Mouse (Mus musculus) limb, embryonic 10.5 days (tissue): Measurements from ENCODE around the gene Cfap57. TPM values are rescaled to one million over a fixed set of nuclear protein-coding genes. Genes with fewer than 3 reads are reported as not detected.

ENCODE experiments used
- DNase-seq: peaks from one replicate; pipeline ENCODE4 v3.0.0-alpha.2; 2017; ENCODE audit warnings: low spot score
- H3K27ac ChIP-seq: fragments of 300-500 bp; sonication (generic); 2 replicates; pipeline ENCODE4 v1.5.1; 2016; ENCODE audit warnings: mild to moderate bottlenecking
- H3K27me3 ChIP-seq: fragments of 300-500 bp; sonication (generic); 2 replicates; pipeline ENCODE4 v1.6.1; 2016; ENCODE audit warnings: low read depth, mild to moderate bottlenecking; ENCODE audit not compliant: poor library complexity, severe bottlenecking
- H3K36me3 ChIP-seq: fragments of 300-500 bp; sonication (generic); 2 replicates; pipeline ENCODE4 v1.6.1; 2016; ENCODE audit warnings: mild to moderate bottlenecking, moderate library complexity
- H3K4me1 ChIP-seq: fragments of 300-500 bp; sonication (generic); 2 replicates; pipeline ENCODE4 v1.6.1; 2016
- H3K4me3 ChIP-seq: fragments of 300-500 bp; sonication (generic); 2 replicates; pipeline ENCODE4 v1.5.1; 2016; ENCODE audit warnings: mild to moderate bottlenecking, moderate library complexity
- H3K9me3 ChIP-seq: fragments of 300-500 bp; sonication (generic); replicated peaks from 2 replicates; pipeline ENCODE4 v1.6.1; 2016; ENCODE audit warnings: mild to moderate bottlenecking
- WGBS: fragments of 180-500 bp; shearing (Covaris S2); methylation state at CpG from one replicate; pipeline ENCODE4 v1.1.7; 2016; 5-methylcytosine and 5-hydroxymethylcytosine counted together
- polyA plus RNA-seq: library from polyadenylated mRNA; unstranded; fragments of >200 nt; fragmentation: Nextera tagmentation; extraction: Ambion mirVana; gene quantifications from 2 replicates; pipeline ENCODE4 v1.2.1, GENCODE M21; 2016

Cfap57 gene
- polyA plus RNA-seq, 1 experiment from 2014 or later = 0.36 TPM

DNA sequence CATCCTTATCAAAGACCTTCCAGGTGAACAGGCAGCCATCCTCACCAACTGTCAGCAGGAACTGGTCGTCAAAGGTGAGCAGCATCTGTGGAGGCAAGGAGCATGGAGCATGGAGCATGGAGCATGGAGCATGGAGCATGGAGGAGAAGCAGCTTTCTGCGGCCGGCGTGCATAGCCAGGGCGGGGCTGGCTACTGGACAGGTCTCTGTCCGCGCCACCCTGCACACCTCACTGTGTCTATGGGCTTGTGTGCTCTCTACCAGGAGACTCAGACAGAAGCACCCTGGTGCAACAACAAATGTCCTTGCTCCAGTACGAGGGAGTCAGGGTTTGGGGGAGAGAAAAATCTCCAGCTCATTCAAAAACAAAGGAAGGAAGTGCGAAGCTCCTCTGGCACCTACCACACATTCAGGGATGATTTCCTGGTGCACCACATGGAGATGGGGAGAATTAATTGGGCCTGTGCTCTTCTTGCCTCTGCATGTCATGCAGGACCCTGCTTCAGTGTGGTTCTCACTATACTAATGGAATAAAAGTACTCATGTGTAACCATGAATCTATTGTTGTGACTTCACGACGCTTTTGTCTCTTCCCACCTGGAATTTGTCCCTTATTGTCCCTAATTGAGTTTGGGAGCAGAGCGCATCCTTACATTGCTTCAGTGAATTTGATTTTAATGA, 31.4 kb downstream of the Cfap57 start:
- H3K27me3 ChIP-seq = no peaks in the 10 kb centered on the region
- peaks cover 17% of the 10 kb centered on the region for H3K4me1 ChIP-seq
- H3K36me3 ChIP-seq = no peaks in the 10 kb centered on the region
- H3K9me3 ChIP-seq = no peaks in the 10 kb centered on the region
- WGBS = 70% methylated on average over 12 of the region's 12 CpGs
- no peak for DNase-seq
- no peak overlapping the region for H3K27ac ChIP-seq
- H3K4me3 ChIP-seq = no peak overlapping the region

DNA sequence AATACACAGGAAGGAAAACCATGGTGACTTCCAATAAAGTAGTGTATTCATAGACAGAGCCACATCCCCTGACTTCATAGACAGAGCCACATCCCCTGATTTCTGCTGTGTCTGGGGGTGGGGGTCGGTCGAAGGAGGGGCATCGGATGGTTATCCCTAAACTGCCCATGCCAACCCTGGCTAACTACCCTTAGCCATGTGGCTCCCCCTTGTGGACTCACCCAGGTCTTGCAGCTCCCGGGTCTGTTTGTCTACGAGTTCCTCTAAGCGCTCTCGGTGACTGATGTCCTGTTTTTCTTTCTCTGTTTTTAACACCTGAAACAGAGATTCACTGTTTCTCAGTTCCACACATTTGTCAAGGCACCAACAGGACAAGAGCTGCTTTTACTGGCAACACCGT, 37.9 kb downstream of the Cfap57 start:
- Histone ChIP-seq H3K9me3 (0 out of 2 replicates have a peak, but pooled peaks cover 2% of the 10 kb centered on the region), H3K27me3 (no peaks in the 10 kb centered on the region), H3K27ac (no peak overlapping the region), H3K4me1 (peaks cover 13% of the 10 kb centered on the region), H3K4me3 (no peak overlapping the region), H3K36me3 (no peaks in the 10 kb centered on the region)
- no peak for DNase-seq
- 94% methylated on average over 8 of the region's 8 CpGs for WGBS

DNA sequence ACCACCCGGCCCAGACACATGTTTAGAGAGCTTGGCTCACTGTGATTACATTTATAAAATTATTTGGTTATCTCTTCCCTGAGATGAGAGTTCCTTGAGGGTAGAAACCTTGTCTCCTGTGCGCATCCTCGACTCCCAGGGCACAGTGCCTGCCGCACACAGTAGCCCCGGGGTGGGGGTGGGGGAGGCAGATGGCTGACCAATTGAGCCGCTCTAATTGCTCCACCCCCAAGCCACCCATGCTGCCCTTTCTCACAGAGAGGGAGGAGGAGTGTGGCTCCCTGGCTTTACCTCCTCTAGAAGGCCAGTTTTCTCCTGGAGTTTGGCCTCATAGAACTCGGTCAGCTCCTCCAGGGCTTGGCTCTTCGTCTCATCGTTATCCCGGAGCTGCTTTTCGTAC, 39.1 kb downstream of the Cfap57 start:
- peaks cover 7% of the 10 kb centered on the region; the same call in 1 of the 2 replicates for H3K4me1 ChIP-seq
- no peak overlapping the region; the same call in 1 of the 2 replicates for H3K27ac ChIP-seq
- 44% methylated on average over 11 of the region's 11 CpGs for WGBS
- no peak overlapping the region for H3K4me3 ChIP-seq
- H3K9me3 ChIP-seq = 0 out of 2 replicates have a peak, but pooled peaks cover 2% of the 10 kb centered on the region
- no peaks in the 10 kb centered on the region for H3K36me3 ChIP-seq
- H3K27me3 ChIP-seq = 0 out of 2 replicates have a peak, but pooled peaks cover 7% of the 10 kb centered on the region
- DNase-seq = no peak

DNA sequence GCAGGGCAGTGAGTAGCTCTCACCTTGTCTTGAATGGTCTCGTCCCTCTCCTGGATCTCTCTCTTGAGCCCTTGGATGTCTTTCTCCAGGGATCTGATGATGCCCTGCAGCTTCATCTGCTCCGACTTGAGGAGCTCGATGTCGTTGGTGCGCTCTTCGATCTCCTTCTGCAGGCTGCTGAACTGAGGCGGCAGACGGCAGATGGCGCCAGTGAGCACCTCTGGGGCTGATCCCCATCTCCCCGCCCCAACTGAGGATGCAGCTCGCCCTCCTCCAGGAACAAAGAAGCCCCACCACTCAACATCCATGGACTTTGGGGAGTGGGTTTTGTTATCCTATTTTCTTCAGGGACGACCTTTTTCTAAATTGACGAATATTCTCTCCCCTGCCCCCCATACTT, 41.3 kb downstream of the Cfap57 start:
- DNase-seq = peak; percentile 46
- H3K27me3 ChIP-seq = 0 out of 2 replicates have a peak, but pooled peaks cover 7% of the 10 kb centered on the region

DNA sequence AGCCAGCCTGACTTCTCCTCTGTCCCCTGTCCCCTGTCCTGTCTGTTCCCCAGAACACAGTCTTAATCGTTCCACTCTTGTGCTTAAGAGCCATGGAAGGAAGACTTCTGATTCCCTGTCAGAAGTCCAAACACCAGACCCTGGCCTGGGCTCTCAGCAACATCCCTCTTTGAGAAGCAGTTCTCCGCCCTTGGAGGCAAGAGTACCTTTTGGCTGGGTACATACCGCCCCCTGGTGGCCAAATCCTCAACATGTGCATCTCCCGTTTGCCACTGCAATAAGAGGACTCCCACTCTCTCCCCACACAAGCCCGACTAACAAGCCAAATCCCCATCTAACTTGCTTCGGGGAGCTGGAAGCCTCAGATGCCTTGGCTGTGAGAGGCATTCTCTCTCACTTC, 44.5 kb downstream of the Cfap57 start:
- peak; percentile 95 for DNase-seq
- no peaks in the 10 kb centered on the region for H3K4me1 ChIP-seq
- 6% methylated on average over 6 of the region's 6 CpGs for WGBS
- no peaks in the 10 kb centered on the region for H3K36me3 ChIP-seq
- no peak overlapping the region for H3K4me3 ChIP-seq
- no peak overlapping the region for H3K27ac ChIP-seq
- H3K27me3 ChIP-seq = peaks cover 14% of the 10 kb centered on the region; the same call in 1 of the 2 replicates
- 0 out of 2 replicates have a peak, but pooled peaks cover 2% of the 10 kb centered on the region for H3K9me3 ChIP-seq

More for the DNA sequence above, 41.3 kb downstream of the Cfap57 start:
- Histone ChIP-seq H3K27ac (no peak overlapping the region), H3K9me3 (0 out of 2 replicates have a peak, but pooled peaks cover 2% of the 10 kb centered on the region), H3K36me3 (no peaks in the 10 kb centered on the region), H3K4me1 (peaks cover 7% of the 10 kb centered on the region; the same call in 1 of the 2 replicates), H3K4me3 (no peak overlapping the region)
- 56% methylated on average over 13 of the region's 13 CpGs for WGBS

DNA sequence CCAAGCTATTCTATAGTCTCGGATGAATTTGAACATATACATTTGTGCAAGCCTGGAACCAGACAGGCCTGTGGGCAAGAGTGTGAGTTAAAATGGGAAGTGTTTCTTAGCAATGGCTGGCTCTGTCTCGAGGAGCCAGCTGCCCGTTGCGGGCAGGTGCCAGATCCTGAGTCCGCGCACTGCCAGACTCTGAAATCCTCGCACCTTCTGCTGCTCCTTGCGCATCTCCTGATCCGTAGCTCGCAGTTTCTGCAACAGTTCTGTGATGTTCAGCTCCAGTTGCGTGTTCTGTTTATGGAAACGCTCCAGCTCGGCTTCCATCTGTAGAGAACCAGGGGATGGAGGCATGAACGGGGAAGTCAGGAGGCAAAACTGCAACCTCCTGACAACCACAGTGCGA, 49.1 kb downstream of the Cfap57 start:
- Histone ChIP-seq H3K27me3 (peaks cover 19% of the 10 kb centered on the region), H3K4me1 (no peaks in the 10 kb centered on the region), H3K4me3 (no peak overlapping the region), H3K36me3 (no peaks in the 10 kb centered on the region), H3K27ac (no peak overlapping the region), H3K9me3 (no peaks in the 10 kb centered on the region)
- DNase-seq = no peak
- 85% methylated on average over 14 of the region's 15 CpGs for WGBS

DNA sequence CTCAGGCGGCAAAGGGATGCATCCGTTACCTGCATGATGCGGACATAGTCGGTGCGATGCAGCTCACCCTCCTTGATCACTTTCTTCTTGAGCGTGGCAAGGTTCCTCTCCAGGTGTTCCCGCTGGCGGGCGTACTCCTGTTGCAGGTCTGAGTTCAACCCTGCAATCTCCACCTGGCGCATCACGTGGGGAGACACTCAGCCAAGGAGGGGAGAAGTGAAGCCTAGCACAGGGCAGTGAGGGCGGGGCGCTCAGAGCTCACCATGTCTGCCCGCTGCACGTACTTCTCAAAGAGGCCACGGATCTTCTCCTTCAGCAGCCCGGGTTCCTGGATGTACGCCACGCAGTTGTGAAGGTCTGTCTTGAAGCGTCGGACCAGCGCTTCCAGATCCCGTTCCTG, 51.3 kb downstream of the Cfap57 start:
- Histone ChIP-seq H3K4me3 (no peak overlapping the region), H3K27me3 (peaks cover 19% of the 10 kb centered on the region), H3K9me3 (no peaks in the 10 kb centered on the region), H3K36me3 (no peaks in the 10 kb centered on the region), H3K27ac (no peak overlapping the region), H3K4me1 (no peaks in the 10 kb centered on the region)
- 78% methylated on average over 23 of the region's 23 CpGs for WGBS
- no peak for DNase-seq

DNA sequence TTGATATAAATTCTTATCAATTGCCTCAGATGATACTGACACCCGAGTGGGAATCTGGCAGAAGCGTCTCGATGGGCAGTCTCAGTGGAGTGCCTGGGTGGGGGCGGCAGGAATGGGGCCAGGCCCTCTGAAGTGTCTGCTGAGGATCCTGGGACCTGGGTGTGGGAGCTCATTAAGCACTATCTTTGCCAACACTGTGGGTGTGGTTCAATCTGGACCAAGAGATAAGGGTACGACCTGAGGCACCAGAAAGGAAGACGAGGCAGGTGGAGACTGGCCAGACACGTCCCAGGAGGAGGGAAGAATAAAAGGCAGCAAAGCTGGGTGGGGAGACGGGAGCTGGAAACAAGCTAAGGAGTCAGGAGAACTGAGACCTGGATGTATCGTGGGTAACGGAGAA, 51.9 kb downstream of the Cfap57 start:
- no peak overlapping the region for H3K4me3 ChIP-seq
- no peaks in the 10 kb centered on the region for H3K36me3 ChIP-seq
- peaks cover 19% of the 10 kb centered on the region for H3K27me3 ChIP-seq
- no peak for DNase-seq
- no peak overlapping the region for H3K27ac ChIP-seq
- no peaks in the 10 kb centered on the region for H3K4me1 ChIP-seq
- H3K9me3 ChIP-seq = no peaks in the 10 kb centered on the region
- 67% methylated on average over 10 of the region's 10 CpGs for WGBS

DNA sequence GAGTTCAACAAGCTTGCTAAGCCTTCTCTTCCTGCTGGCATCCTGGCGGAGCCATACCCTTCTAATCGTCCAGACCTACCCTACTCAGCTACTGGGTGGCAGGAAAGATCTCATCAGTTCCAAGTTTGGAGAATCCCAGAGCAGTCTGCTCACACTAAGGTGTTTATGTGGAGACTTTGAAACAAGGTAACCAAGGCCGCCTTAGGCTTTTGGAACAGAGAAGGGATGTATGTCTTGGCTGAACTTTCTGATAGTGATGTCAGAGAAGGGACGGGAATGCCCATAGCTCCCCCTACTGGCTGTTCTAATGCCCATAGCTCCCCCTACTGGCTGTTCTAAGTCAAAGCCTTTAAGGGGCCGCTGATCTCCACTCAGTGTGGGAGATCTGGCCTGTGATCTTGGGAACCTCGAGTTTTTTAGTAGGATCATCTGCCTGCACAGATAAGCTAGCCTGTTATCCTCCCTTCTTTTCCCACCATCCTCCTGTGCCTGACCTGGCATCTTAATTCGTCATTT, 54.4 kb downstream of the Cfap57 start:
- Histone ChIP-seq H3K9me3 (no peaks in the 10 kb centered on the region), H3K4me1 (no peaks in the 10 kb centered on the region), H3K27ac (no peak overlapping the region), H3K36me3 (no peaks in the 10 kb centered on the region), H3K27me3 (peaks cover 12% of the 10 kb centered on the region; the same call in 1 of the 2 replicates), H3K4me3 (no peak overlapping the region)
- WGBS = 37% methylated on average over 7 of the region's 7 CpGs
- DNase-seq = peak; percentile 73

DNA sequence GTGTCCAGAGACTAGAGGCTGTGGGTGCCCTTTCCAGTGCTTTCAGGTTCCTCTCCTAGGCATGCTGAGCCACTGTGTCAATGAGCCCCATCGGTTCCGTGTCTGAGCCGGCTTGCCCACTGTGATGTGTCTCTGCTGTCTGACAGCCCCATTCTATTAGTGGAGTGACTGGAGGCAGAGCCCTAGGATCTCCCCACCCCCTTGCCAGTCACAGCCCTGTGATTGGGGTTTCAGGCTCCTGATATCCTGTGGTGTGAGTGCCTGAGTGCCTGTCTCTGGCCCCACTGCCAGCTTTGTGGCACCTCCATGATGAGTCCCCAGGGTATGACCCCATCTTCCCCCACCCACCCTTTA, 55.7 kb downstream of the Cfap57 start:
- DNase-seq = no peak
- Histone ChIP-seq H3K9me3 (no peaks in the 10 kb centered on the region), H3K27me3 (peaks cover 12% of the 10 kb centered on the region; the same call in 1 of the 2 replicates), H3K4me1 (no peaks in the 10 kb centered on the region), H3K27ac (no peak overlapping the region), H3K36me3 (no peaks in the 10 kb centered on the region), H3K4me3 (no peak overlapping the region)
- WGBS = 75% methylated on average over 3 of the region's 3 CpGs

DNA sequence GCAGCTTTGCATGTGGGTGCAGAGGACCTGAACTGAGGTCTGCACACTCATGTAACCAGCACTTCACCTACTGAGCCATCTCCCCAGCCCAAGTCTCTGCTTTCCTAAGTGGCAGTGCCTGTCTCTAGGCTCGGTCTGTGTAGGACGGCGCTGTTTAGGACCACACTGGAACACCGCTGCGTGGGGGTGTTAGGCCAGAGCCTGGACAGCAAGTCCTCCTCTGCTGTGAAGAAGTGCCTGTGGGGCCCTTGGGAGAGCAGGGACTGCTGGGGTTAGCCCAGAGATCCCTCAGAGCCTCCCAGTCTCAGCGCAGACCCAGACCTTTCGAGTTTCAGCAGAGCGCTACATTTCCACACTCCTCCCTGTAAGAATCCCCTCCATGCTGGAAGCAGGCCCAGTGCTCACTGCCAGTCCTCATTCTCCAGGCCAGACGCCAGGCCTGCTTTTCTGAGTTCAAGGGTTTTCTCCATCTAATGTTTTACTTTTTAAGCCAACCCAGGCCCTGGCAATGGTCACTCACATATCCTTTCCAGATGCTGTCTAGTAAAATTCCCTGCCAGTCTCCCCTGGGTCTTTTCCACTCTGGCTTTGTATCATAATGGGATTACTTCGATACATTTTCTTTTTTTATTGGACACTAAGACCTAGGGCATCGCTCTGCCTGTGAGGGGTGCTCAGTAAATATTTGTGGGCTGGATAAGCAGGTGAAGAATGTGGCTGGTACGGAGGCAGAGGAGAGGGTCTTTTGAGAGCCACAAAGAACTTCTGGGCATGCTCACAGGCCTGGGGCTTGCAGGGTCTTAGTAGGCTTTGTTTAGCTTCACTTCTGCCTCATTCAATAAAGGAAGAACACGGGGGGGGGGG, 56.3 kb downstream of the Cfap57 start:
- no peaks in the 10 kb centered on the region for H3K4me1 ChIP-seq
- no peak for DNase-seq
- 86% methylated on average over 13 of the region's 13 CpGs for WGBS
- no peaks in the 10 kb centered on the region for H3K9me3 ChIP-seq
- H3K36me3 ChIP-seq = no peaks in the 10 kb centered on the region
- 0 out of 2 replicates have a peak overlapping the region, but pooled peaks have one; percentile 2 for H3K27ac ChIP-seq
- peaks cover 6% of the 10 kb centered on the region; the same call in 1 of the 2 replicates for H3K27me3 ChIP-seq
- H3K4me3 ChIP-seq = no peak overlapping the region

DNA sequence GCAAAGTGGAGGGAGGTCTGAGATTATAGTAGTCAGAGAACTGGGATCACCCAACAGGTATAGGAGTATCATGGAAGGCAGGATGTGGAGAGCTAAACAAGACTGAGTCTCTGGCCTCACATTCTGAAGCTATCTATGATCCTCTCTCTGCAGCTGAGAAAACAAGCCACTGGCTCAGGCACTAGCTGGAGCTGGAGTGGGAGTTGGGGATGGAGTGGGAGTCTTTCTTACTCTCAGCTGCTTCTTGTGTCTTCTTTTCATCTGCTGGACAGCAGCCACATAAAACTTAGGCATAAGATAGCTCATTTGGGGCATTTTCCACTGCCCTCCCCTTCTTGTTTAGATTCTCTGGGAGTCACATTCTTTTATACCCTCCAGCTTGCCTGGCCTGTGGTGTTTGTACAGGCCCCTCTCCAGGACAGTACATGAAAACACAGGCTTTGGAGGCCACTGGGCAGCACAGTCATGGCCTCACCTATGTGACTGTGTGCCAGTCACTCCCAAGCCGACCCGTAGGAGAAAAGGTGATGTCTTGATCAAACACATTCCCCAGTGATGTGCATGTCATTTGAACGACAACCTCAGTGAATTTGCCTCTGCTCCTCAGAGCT, 67.4 kb downstream of the Cfap57 start:
- Histone ChIP-seq H3K27ac (no peak overlapping the region), H3K9me3 (no peaks in the 10 kb centered on the region), H3K4me1 (0 out of 2 replicates have a peak, but pooled peaks cover 3% of the 10 kb centered on the region), H3K27me3 (no peaks in the 10 kb centered on the region), H3K4me3 (no peak overlapping the region), H3K36me3 (no peaks in the 10 kb centered on the region)
- 84% methylated on average over 3 of the region's 3 CpGs for WGBS
- DNase-seq = no peak
